Mouse (Mus musculus): ENCODE data around the gene Socs5.
"Not testable (repeated sequence)": the region's sequence is repeated elsewhere in the genome, so short reads cannot be mapped to it uniquely, and the experiment has no call there.

The Socs5 gene

GRCm38 (mm10) chr17:87107623-87108221, at the start of gene Socs5:
Gene Socs5, plus strand, starts transcription at chr17:87107679.
- DNase-seq (ENCODE audit: low read depth, low spot score), result no peak

GRCm38 (mm10) chr17:87062639-87063038, 44.8 kb upstream of the Socs5 start:
- no peak for DNase-seq (ENCODE audit: low read depth, low spot score)

GRCm38 (mm10) chr17:87063461-87063860, 44.0 kb upstream of the Socs5 start:
- no peak for DNase-seq (ENCODE audit: low read depth, low spot score)

- no peak for DNase-seq (ENCODE audit: low read depth, low spot score)
These were observed 43.5 kb upstream of the Socs5 start for GRCm38 (mm10) chr17:87063969-87064368.

- DNase-seq (ENCODE audit: low read depth, low spot score), result no peak
These were observed 38.5 kb upstream of the Socs5 start for GRCm38 (mm10) chr17:87068997-87069396.

- not testable (repeated sequence) for DNase-seq (ENCODE audit: low read depth, low spot score)
These were observed 35.3 kb upstream of the Socs5 start for GRCm38 (mm10) chr17:87072183-87072582.

- no peak for DNase-seq (ENCODE audit: low read depth, low spot score)
These were observed 34.6 kb upstream of the Socs5 start for GRCm38 (mm10) chr17:87072766-87073440.

GRCm38 (mm10) chr17:87073470-87073869, 34.0 kb upstream of the Socs5 start:
- DNase-seq (ENCODE audit: low read depth, low spot score), result no peak

GRCm38 (mm10) chr17:87078217-87078616, 29.3 kb upstream of the Socs5 start:
- not testable (repeated sequence) for DNase-seq (ENCODE audit: low read depth, low spot score)

- no peak for DNase-seq (ENCODE audit: low read depth, low spot score)
These were observed 26.8 kb upstream of the Socs5 start for GRCm38 (mm10) chr17:87080724-87081123.

- DNase-seq (ENCODE audit: low read depth, low spot score), result no peak
These were observed 24.9 kb upstream of the Socs5 start for GRCm38 (mm10) chr17:87082547-87082946.

GRCm38 (mm10) chr17:87083671-87084070, 23.8 kb upstream of the Socs5 start:
- DNase-seq (ENCODE audit: low read depth, low spot score), result no peak

GRCm38 (mm10) chr17:87085726-87086125, 21.8 kb upstream of the Socs5 start:
- DNase-seq (ENCODE audit: low read depth, low spot score), result no peak

GRCm38 (mm10) chr17:87089296-87089695, 18.2 kb upstream of the Socs5 start:
- no peak for DNase-seq (ENCODE audit: low read depth, low spot score)

- no peak for DNase-seq (ENCODE audit: low read depth, low spot score)
These were observed 14.4 kb upstream of the Socs5 start for GRCm38 (mm10) chr17:87093061-87093460.

GRCm38 (mm10) chr17:87096951-87097350, 10.5 kb upstream of the Socs5 start:
- DNase-seq (ENCODE audit: low read depth, low spot score), result no peak

GRCm38 (mm10) chr17:87097576-87097975, 9.9 kb upstream of the Socs5 start:
- DNase-seq (ENCODE audit: low read depth, low spot score), result no peak

- DNase-seq (ENCODE audit: low read depth, low spot score), result no peak
These were observed 6.5 kb upstream of the Socs5 start for GRCm38 (mm10) chr17:87100947-87101346.

GRCm38 (mm10) chr17:87102636-87103035, 4.8 kb upstream of the Socs5 start:
- DNase-seq (ENCODE audit: low read depth, low spot score), result no peak

GRCm38 (mm10) chr17:87103060-87103459, 4.4 kb upstream of the Socs5 start:
- no peak for DNase-seq (ENCODE audit: low read depth, low spot score)

- no peak for DNase-seq (ENCODE audit: low read depth, low spot score)
These were observed 3.2 kb upstream of the Socs5 start for GRCm38 (mm10) chr17:87104276-87104675.

- no peak for DNase-seq (ENCODE audit: low read depth, low spot score)
These were observed 1.5 kb upstream of the Socs5 start for GRCm38 (mm10) chr17:87105941-87106340.

All from c-Kit-negative CD71-positive TER-119-positive erythroid progenitor cells, embryonic 14.5 days (primary cell).